Mouse (Mus musculus): ENCODE data around the gene Cpd. TPM values are rescaled to one million over a fixed set of nuclear protein-coding genes. Genes with fewer than 3 reads are reported as not detected.

Gene Cpd
- polyA plus RNA-seq, 1 experiment from 2014 or later: 12.7 TPM

- H3K4me3 ChIP-seq (replicated peaks; ENCODE audit: low read length): no peak overlapping the region
- WGBS: 34% methylated on average over 17 of the region's 17 CpGs
- no peaks in the 10 kb centered on the region for H3K27me3 ChIP-seq (ENCODE audit: control insufficient read depth, insufficient read depth, low read length)
- no peaks in the 10 kb centered on the region for H3K4me1 ChIP-seq (replicated peaks; ENCODE audit: control insufficient read depth, insufficient read depth, low read length)
- ATAC-seq (ENCODE audit: low FRiP score) (no peak), DNase-seq (ENCODE audit: low spot score) (no peak)
- no peaks in the 10 kb centered on the region for H3K9me3 ChIP-seq (ENCODE audit: control insufficient read depth, low read length)
- H3K9ac ChIP-seq: no peak overlapping the region
- H3K4me2 ChIP-seq (replicated peaks): no peak overlapping the region
- H3K36me3 ChIP-seq (replicated peaks; ENCODE audit: control insufficient read depth, insufficient read depth): no peaks in the 10 kb centered on the region
- no peak overlapping the region for H3K27ac ChIP-seq
These were observed 7.9 kb upstream of the Cpd start for GRCm38 (mm10) chr11:76854475-76855341.

GRCm38 (mm10) chr11:76851512-76851911 lies 4.7 kb upstream of the Cpd start:
- WGBS: 82% methylated on average over 3 of the region's 3 CpGs
- H3K36me3 ChIP-seq (replicated peaks; ENCODE audit: control insufficient read depth, insufficient read depth): no peaks in the 10 kb centered on the region
- ATAC-seq (ENCODE audit: low FRiP score): no peak

GRCm38 (mm10) chr11:76849596-76849995 lies 2.8 kb upstream of the Cpd start:
- no peak for DNase-seq (ENCODE audit: low spot score)
- 25% methylated on average over 2 of the region's 2 CpGs for WGBS
- ATAC-seq (ENCODE audit: low FRiP score): no peak
- peaks cover 11% of the 10 kb centered on the region for H3K4me1 ChIP-seq (replicated peaks; ENCODE audit: control insufficient read depth, insufficient read depth, low read length)
- no peak overlapping the region for H3K9ac ChIP-seq
- H3K9me3 ChIP-seq (ENCODE audit: control insufficient read depth, low read length): no peaks in the 10 kb centered on the region
- H3K36me3 ChIP-seq (replicated peaks; ENCODE audit: control insufficient read depth, insufficient read depth): no peaks in the 10 kb centered on the region
- H3K27me3 ChIP-seq (ENCODE audit: control insufficient read depth, insufficient read depth, low read length): no peaks in the 10 kb centered on the region
- H3K4me2 ChIP-seq (replicated peaks): no peak overlapping the region
- no peak overlapping the region for H3K4me3 ChIP-seq (replicated peaks; ENCODE audit: low read length)
- H3K27ac ChIP-seq: no peak overlapping the region

More at GRCm38 (mm10) chr11:76851512-76851911, 4.7 kb upstream of the Cpd start:
- Histone ChIP-seq H3K27me3 (ENCODE audit: control insufficient read depth, insufficient read depth, low read length) (no peaks in the 10 kb centered on the region), H3K27ac (no peak overlapping the region), H3K4me2 (replicated peaks) (no peak overlapping the region), H3K4me1 (replicated peaks; ENCODE audit: control insufficient read depth, insufficient read depth, low read length) (no peaks in the 10 kb centered on the region), H3K4me3 (replicated peaks; ENCODE audit: low read length) (no peak overlapping the region), H3K9ac (no peak overlapping the region), H3K9me3 (ENCODE audit: control insufficient read depth, low read length) (no peaks in the 10 kb centered on the region)
- no peak for DNase-seq (ENCODE audit: low spot score)

DNA sequence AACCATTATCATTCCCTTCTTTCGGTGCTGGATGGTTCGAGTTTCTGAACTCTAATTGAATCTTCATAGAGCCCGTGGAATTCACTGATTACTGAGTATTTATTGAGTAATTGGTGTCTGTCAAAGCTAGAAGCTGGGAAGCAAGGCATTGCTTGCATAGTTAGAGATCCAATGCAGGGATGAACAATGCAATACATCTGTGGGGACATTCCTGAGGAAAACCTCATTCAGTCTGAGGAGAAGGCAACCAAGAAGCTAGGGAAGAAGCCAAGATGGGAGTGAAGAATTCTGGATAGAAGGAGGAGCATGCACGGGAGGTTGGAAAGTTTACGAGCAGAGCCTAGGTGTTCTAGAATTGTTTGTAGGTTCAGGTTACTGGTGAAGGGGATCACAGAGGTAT lies 1.3 kb upstream of the Cpd start:
- Histone ChIP-seq H3K27me3 (ENCODE audit: control insufficient read depth, insufficient read depth, low read length) (no peaks in the 10 kb centered on the region), H3K36me3 (replicated peaks; ENCODE audit: control insufficient read depth, insufficient read depth) (no peaks in the 10 kb centered on the region), H3K4me2 (replicated peaks) (no peak overlapping the region), H3K9me3 (ENCODE audit: control insufficient read depth, low read length) (no peaks in the 10 kb centered on the region), H3K4me1 (replicated peaks; ENCODE audit: control insufficient read depth, insufficient read depth, low read length) (peaks cover 24% of the 10 kb centered on the region), H3K4me3 (replicated peaks; ENCODE audit: low read length) (no peak overlapping the region), H3K27ac (no peak overlapping the region), H3K9ac (no peak overlapping the region)
- no peak for ATAC-seq (ENCODE audit: low FRiP score)
- WGBS: 88% methylated on average over 5 of the region's 5 CpGs
- DNase-seq (ENCODE audit: low spot score): no peak

DNA sequence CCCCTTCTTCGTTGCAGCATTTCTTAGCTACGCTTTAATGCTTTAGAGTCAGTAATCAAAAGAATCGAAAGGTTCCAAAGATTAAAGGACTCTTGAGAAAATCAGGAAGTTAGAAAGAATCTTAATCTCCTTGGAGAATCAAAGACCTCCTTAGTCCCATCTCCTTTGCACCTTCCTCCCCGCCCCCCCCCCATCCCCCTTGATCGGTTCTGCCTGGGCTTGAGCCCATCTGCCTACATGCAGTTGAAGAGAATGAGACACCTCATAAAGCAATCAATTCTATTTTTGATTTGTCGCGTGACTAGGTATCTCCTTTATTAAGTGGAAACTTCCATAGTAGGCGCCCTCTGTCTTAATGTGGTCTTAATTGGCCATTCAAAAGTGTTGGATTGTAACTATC lies 536 bp upstream of the Cpd start:
- ATAC-seq (ENCODE audit: low FRiP score) (no peak), DNase-seq (ENCODE audit: low spot score) (no peak)
- Histone ChIP-seq H3K4me1 (replicated peaks; ENCODE audit: control insufficient read depth, insufficient read depth, low read length) (peaks cover 30% of the 10 kb centered on the region), H3K27ac (no peak overlapping the region), H3K27me3 (ENCODE audit: control insufficient read depth, insufficient read depth, low read length) (no peaks in the 10 kb centered on the region), H3K36me3 (replicated peaks; ENCODE audit: control insufficient read depth, insufficient read depth) (no peaks in the 10 kb centered on the region), H3K9me3 (ENCODE audit: control insufficient read depth, low read length) (no peaks in the 10 kb centered on the region), H3K4me3 (replicated peaks; ENCODE audit: low read length) (peak overlapping the region; percentile 97), H3K4me2 (replicated peaks) (peak overlapping the region; percentile 98), H3K9ac (0 out of 2 replicates have a peak overlapping the region, but pooled peaks have one; percentile 8)
- 30% methylated on average over 8 of the region's 8 CpGs for WGBS

DNA sequence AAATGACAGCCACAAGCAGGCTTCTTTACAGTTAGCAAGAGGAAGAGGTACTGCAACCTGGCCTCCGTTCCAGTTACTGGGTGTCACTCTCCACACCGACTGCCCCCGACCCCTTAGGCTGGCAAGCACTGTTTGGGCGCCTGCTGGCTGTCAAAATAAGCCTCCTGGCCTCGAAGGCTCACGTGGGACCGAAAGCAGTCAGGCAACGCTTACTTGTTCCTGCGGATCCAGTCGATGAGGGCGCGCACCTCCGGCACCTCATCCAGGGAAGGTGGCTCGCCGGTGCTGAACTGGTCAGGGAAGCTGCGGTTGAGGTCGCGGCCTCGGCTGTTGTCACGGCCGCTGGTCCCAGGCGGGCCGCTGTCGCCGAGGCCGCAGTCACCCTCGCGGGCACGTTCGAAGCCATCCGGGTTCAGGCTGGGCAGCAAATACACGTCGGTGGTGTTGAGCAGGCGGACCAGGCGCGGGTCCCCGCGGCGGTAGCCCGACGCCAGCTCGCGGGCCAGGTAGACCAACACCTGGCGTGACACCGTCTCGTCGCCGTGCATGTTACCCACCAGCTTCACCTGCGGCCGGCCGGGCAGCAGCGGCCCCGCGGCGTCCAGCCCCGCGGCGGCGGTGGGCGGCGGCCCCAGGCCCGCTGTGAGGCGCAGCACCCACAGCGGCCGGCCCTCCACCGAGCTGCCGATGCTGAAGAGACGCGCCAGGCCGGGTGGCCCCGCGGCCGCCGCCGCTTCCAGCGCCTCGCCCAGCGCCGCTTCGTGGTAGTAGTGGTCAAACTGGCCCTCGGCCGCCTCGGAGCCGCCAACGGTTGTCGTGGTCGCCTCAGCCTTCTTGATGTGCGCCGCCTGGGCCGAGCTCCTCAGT lies 574 bp downstream of the Cpd start:
- Histone ChIP-seq H3K4me1 (replicated peaks; ENCODE audit: control insufficient read depth, insufficient read depth, low read length) (peaks cover 39% of the 10 kb centered on the region), H3K36me3 (replicated peaks; ENCODE audit: control insufficient read depth, insufficient read depth) (no peaks in the 10 kb centered on the region), H3K27ac (peak overlapping the region; percentile 91), H3K9me3 (ENCODE audit: control insufficient read depth, low read length) (no peaks in the 10 kb centered on the region), H3K9ac (peak overlapping the region; percentile 92), H3K4me3 (replicated peaks; ENCODE audit: low read length) (peak overlapping the region; percentile 97), H3K4me2 (replicated peaks) (peak overlapping the region; percentile 98), H3K27me3 (ENCODE audit: control insufficient read depth, insufficient read depth, low read length) (no peaks in the 10 kb centered on the region)
- DNase-seq (ENCODE audit: low spot score) (peak; percentile 42), ATAC-seq (ENCODE audit: low FRiP score) (no peak; the same call in 1 of the 2 replicates)
- WGBS: under 1% methylated on average over 63 of the region's 90 CpGs

DNA sequence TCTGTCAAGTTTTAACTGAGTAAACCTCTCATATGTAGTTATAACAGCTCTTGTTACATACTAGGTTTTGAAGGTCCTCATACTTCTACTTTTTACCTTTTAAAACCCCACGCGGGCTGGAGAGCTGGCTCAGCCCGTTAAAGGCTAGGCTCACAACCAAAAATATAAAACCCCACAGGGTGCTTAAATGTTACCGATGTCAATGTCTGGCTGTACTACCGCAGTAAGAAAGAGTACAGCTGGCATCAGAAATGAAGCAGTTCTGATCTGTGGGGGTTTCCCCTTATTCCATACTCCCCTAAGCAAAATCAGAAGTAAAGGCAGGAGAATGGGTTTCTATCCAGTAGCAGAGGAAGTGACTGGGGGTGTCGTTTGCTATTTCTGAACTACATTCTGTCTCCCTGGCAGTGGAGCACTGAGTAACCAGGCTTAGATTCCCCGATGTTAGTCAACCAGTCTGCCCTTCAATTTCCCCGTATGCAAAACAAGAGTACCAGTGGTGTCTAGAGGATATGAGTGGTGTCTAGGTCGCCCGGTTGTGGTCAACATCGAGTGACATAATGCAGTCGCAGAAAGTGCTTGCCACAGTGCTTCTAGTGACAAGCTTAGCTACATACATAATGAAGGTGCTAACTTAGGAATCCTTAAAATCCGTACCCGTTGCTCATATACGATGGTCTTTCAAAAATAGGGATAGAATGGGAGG lies 1.4 kb downstream of the Cpd start:
- Histone ChIP-seq H3K9me3 (ENCODE audit: control insufficient read depth, low read length) (no peaks in the 10 kb centered on the region), H3K27ac (no peak overlapping the region), H3K4me3 (replicated peaks; ENCODE audit: low read length) (peak overlapping the region; percentile 97), H3K36me3 (replicated peaks; ENCODE audit: control insufficient read depth, insufficient read depth) (no peaks in the 10 kb centered on the region), H3K27me3 (ENCODE audit: control insufficient read depth, insufficient read depth, low read length) (no peaks in the 10 kb centered on the region), H3K9ac (peak overlapping the region; percentile 92), H3K4me2 (replicated peaks) (peak overlapping the region; percentile 98), H3K4me1 (replicated peaks; ENCODE audit: control insufficient read depth, insufficient read depth, low read length) (peaks cover 39% of the 10 kb centered on the region)
- WGBS: 34% methylated on average over 15 of the region's 15 CpGs
- DNase-seq (ENCODE audit: low spot score) (no peak), ATAC-seq (ENCODE audit: low FRiP score) (no peak)

DNA sequence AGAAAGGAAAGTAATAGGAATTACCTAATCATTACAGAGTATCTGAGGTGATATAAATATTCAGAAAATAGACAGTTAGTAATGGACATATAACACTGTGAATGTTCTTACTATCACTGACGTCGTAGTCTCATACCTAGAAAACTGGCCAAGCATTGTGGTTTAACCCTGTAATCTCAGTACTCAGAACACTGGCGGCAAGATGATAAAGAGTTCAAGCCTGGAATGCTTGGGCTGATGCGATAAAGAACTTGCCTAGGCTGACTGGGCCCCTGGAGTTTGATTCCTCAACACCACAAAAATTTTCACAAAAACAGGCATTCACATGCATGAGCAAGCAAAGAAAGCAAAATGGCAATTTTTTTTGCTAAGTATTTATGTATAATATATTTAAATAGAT lies 8.2 kb downstream of the Cpd start:
- Histone ChIP-seq H3K9ac (no peak overlapping the region), H3K4me2 (replicated peaks) (no peak overlapping the region), H3K4me1 (replicated peaks; ENCODE audit: control insufficient read depth, insufficient read depth, low read length) (peaks cover 18% of the 10 kb centered on the region), H3K27ac (no peak overlapping the region), H3K36me3 (replicated peaks; ENCODE audit: control insufficient read depth, insufficient read depth) (peaks cover 13% of the 10 kb centered on the region; the same call in 1 of the 2 replicates), H3K27me3 (ENCODE audit: control insufficient read depth, insufficient read depth, low read length) (no peaks in the 10 kb centered on the region), H3K9me3 (ENCODE audit: control insufficient read depth, low read length) (no peaks in the 10 kb centered on the region), H3K4me3 (replicated peaks; ENCODE audit: low read length) (no peak overlapping the region)
- ATAC-seq (ENCODE audit: low FRiP score) (no peak), DNase-seq (ENCODE audit: low spot score) (no peak)
- 94% methylated on average over 4 of the region's 4 CpGs for WGBS

DNA sequence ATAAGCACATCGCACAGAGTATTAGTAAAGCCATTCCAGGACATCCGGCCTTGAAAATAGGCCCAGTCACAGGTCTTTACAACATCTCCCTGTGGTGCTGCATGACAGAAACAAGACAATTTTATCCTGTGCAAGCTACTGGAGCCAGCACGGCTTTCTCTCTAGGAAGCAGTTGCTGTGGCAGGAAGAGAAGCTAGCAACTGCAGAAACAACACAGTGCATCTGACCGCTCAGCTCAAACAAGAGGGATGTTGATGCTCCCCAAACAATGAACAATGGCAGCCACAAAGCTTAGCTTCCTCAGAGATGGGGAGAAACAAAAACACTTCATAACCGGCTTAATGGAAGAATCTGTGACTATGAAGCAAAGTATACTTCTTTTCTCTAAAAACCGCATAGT lies 10.5 kb downstream of the Cpd start:
- H3K4me1 ChIP-seq (replicated peaks; ENCODE audit: control insufficient read depth, insufficient read depth, low read length): no peaks in the 10 kb centered on the region
- H3K27me3 ChIP-seq (ENCODE audit: control insufficient read depth, insufficient read depth, low read length): no peaks in the 10 kb centered on the region
- H3K9ac ChIP-seq: no peak overlapping the region
- no peak overlapping the region for H3K4me3 ChIP-seq (replicated peaks; ENCODE audit: low read length)
- 77% methylated on average over 6 of the region's 6 CpGs for WGBS
- H3K36me3 ChIP-seq (replicated peaks; ENCODE audit: control insufficient read depth, insufficient read depth): peaks cover 13% of the 10 kb centered on the region; the same call in 1 of the 2 replicates
- H3K27ac ChIP-seq: no peak overlapping the region
- H3K9me3 ChIP-seq (ENCODE audit: control insufficient read depth, low read length): no peaks in the 10 kb centered on the region
- no peak overlapping the region for H3K4me2 ChIP-seq (replicated peaks)
- no peak for DNase-seq (ENCODE audit: low spot score)
- ATAC-seq (ENCODE audit: low FRiP score): no peak
